Mouse (Mus musculus): ENCODE data around the gene Atp6v0c. TPM values are rescaled to one million over a fixed set of nuclear protein-coding genes. Genes with fewer than 3 reads are reported as not detected.

Gene Atp6v0c
- polyA plus RNA-seq, 1 experiment, result 432 TPM

DNA sequence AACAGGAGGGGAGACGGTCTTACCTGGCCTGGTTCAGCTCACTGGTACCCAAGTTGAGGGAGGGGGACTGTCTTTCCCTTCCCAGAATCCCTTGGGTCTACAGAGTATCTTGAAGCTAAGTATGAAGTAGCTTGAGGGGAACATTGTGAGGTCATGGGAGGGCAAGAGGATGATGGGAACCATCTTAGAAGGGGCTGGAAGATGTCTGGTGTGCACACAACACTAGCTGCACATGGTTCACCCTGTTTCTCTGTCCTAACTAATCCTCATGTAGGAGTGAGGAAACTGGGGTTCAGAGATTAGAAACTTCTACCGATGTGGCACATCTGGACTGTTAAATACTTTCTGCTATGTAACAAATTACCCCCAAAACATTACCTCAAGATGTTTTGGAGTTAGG, 18.7 kb downstream of the Atp6v0c start, which contains the start of gene Pdpk1:
Gene Pdpk1, minus strand, starts transcription at position 101 of the 400 bp plus-strand sequence.
- peak within 1 kb of the TSS; percentile 22 for H3K4me3 ChIP-seq
- H3K36me3 ChIP-seq (ENCODE audit: control insufficient read depth, insufficient read depth), result no peaks in the 10 kb centered on the region

DNA sequence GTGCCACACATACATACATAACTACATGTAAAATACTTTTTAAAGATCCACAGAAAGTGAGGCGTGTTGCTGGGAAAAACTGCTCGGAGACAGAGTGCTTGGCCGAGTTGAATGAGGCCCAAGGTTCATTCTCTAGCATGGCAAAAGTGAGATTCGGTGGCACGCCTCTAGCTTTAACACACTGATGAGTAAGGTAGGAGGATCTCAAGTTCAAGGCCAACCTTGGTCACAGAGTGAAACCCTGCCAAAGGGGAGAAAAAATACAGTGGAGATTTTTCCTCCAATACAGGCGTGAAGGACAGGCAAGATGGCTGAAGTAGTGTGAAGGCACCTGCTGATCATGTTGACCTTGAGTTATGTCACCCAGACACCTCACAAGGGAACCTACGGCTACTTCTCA, 20.1 kb downstream of the Atp6v0c start:
- Histone ChIP-seq H3K36me3 (ENCODE audit: control insufficient read depth, insufficient read depth) (no peaks in the 10 kb centered on the region), H3K27me3 (ENCODE audit: control insufficient read depth, insufficient read depth, insufficient read length) (no peaks in the 10 kb centered on the region), H3ac (ENCODE audit: control insufficient read depth, insufficient read length) (no peak overlapping the region), H3K79me2 (ENCODE audit: control insufficient read depth, insufficient read depth) (no peaks in the 10 kb centered on the region), H3K4me3 (no peak overlapping the region), H3K4me2 (ENCODE audit: low read depth) (no peak overlapping the region)
- no peak for TF ChIP-seq MAX (IDR thresholded peaks at IDR 0.05; ENCODE audit: low read depth)
- TF ChIP-seq E2F4 (IDR thresholded peaks at IDR 0.05; ENCODE audit: insufficient read depth), result no peak
- TF ChIP-seq MYOD1 (IDR thresholded peaks at IDR 0.05; ENCODE audit: control insufficient read depth in 1 of 3, insufficient read length in 2 of 3, low read depth in 2 of 3), result no peak
- TF ChIP-seq SRF (IDR thresholded peaks at IDR 0.05; ENCODE audit: control insufficient read depth, insufficient read length, low read depth), result no peak
- no peak for TF ChIP-seq TCF3 (IDR thresholded peaks at IDR 0.05; ENCODE audit: insufficient read length, low read depth)
- no peak for TF ChIP-seq REST (IDR thresholded peaks at IDR 0.05; ENCODE audit: insufficient read depth, insufficient read length)
- TF ChIP-seq USF1 (IDR thresholded peaks at IDR 0.05; ENCODE audit: low read depth), result no peak
- no peak for TF ChIP-seq POLR2AphosphoS2 (IDR thresholded peaks at IDR 0.05; ENCODE audit: insufficient read length, low read depth)
- no peak for TF ChIP-seq CEBPB (IDR thresholded peaks at IDR 0.05; ENCODE audit: insufficient read depth, poor library complexity, severe bottlenecking)
- no peak for TF ChIP-seq MYOG (IDR thresholded peaks at IDR 0.05; ENCODE audit: control insufficient read depth in 1 of 3, insufficient read depth in 1 of 3, insufficient read length in 2 of 3, low read depth in 2 of 3)
- no peak for TF ChIP-seq POLR2A (IDR thresholded peaks at IDR 0.05; ENCODE audit: insufficient read length, low read depth)
- TF ChIP-seq TCF12 (IDR thresholded peaks at IDR 0.05; ENCODE audit: insufficient read depth, poor library complexity, severe bottlenecking), result no peak

More for the DNA sequence above, 18.7 kb downstream of the Atp6v0c start, which contains the start of gene Pdpk1:
- no peak for TF ChIP-seq MYOD1 (IDR thresholded peaks at IDR 0.05; ENCODE audit: control insufficient read depth in 1 of 3, insufficient read length in 2 of 3, low read depth in 2 of 3)
- no peak for TF ChIP-seq REST (IDR thresholded peaks at IDR 0.05; ENCODE audit: insufficient read depth, insufficient read length)
- Histone ChIP-seq H3K79me2 (ENCODE audit: control insufficient read depth, insufficient read depth) (no peaks in the 10 kb centered on the region), H3ac (ENCODE audit: control insufficient read depth, insufficient read length) (no peak within 1 kb of the TSS), H3K27me3 (ENCODE audit: control insufficient read depth, insufficient read depth, insufficient read length) (no peaks in the 10 kb centered on the region), H3K4me2 (ENCODE audit: low read depth) (peak within 1 kb of the TSS; percentile 88)

DNA sequence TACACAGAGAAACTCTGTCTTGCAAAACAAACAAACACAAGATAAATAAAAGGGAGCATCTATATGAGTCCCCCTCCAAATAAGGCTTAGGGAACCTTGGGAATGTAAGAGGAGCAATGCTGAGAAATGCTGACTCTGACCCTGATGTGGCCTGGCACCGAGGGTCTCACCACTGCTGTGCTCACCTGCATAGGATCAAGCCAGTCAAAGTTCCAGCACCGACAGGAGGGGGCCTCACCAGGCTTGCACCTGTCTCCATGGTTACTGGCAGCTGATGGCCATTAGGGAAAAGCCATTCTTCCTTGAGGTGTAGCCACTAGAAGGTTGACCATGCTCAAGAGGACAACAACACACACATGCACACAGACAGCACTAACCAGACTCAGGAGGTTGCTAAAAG, 26.6 kb downstream of the Atp6v0c start:
- H3K36me3 ChIP-seq (ENCODE audit: control insufficient read depth, insufficient read depth), result no peaks in the 10 kb centered on the region
- TF ChIP-seq POLR2AphosphoS2 (IDR thresholded peaks at IDR 0.05; ENCODE audit: insufficient read length, low read depth) (no peak), TCF12 (IDR thresholded peaks at IDR 0.05; ENCODE audit: insufficient read depth, poor library complexity, severe bottlenecking) (no peak), E2F4 (IDR thresholded peaks at IDR 0.05; ENCODE audit: insufficient read depth) (no peak), REST (IDR thresholded peaks at IDR 0.05; ENCODE audit: insufficient read depth, insufficient read length) (no peak), MYOG (IDR thresholded peaks at IDR 0.05; ENCODE audit: control insufficient read depth in 1 of 3, insufficient read depth in 1 of 3, insufficient read length in 2 of 3, low read depth in 2 of 3) (no peak), USF1 (IDR thresholded peaks at IDR 0.05; ENCODE audit: low read depth) (no peak), CEBPB (IDR thresholded peaks at IDR 0.05; ENCODE audit: insufficient read depth, poor library complexity, severe bottlenecking) (no peak), MAX (IDR thresholded peaks at IDR 0.05; ENCODE audit: low read depth) (no peak), SRF (IDR thresholded peaks at IDR 0.05; ENCODE audit: control insufficient read depth, insufficient read length, low read depth) (no peak), POLR2A (IDR thresholded peaks at IDR 0.05; ENCODE audit: insufficient read length, low read depth) (no peak), TCF3 (IDR thresholded peaks at IDR 0.05; ENCODE audit: insufficient read length, low read depth) (no peak), MYOD1 (IDR thresholded peaks at IDR 0.05; ENCODE audit: control insufficient read depth in 1 of 3, insufficient read length in 2 of 3, low read depth in 2 of 3) (no peak)
- H3K4me3 ChIP-seq, result no peak overlapping the region
- no peaks in the 10 kb centered on the region for H3K27me3 ChIP-seq (ENCODE audit: control insufficient read depth, insufficient read depth, insufficient read length)
- H3ac ChIP-seq (ENCODE audit: control insufficient read depth, insufficient read length), result no peak overlapping the region
- H3K4me2 ChIP-seq (ENCODE audit: low read depth), result no peak overlapping the region
- H3K79me2 ChIP-seq (ENCODE audit: control insufficient read depth, insufficient read depth), result peaks cover 31% of the 10 kb centered on the region

DNA sequence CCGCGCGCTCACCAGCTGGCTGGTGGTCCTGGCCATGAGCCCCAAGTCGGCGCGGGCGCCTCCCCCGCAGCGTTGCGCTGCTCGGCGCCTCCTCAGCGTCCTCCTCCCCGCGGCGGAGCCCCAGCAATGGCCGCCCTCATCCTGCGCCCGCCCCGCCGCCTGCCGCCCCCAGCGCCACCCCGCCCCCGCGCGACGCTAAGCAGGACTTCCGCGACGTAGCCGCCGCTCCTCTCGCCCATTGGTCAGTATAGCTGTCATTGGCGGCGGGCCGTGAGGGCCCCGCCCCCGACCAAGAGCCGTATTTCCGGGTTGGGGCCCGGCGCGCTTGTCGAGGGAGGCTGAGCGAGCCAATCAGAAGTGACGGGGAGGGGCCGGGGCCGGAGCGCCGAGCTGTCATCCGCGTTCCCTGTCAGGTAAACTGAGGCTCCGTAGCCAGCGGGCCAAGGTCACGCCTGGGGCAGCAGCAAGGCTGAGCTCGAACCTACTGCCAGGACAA, 28.0 kb downstream of the Atp6v0c start:
- peaks cover 41% of the 10 kb centered on the region for H3K79me2 ChIP-seq (ENCODE audit: control insufficient read depth, insufficient read depth)
- no peaks in the 10 kb centered on the region for H3K36me3 ChIP-seq (ENCODE audit: control insufficient read depth, insufficient read depth)
- peak overlapping the region; percentile 99 for H3K4me2 ChIP-seq (ENCODE audit: low read depth)
- H3K27me3 ChIP-seq (ENCODE audit: control insufficient read depth, insufficient read depth, insufficient read length), result no peaks in the 10 kb centered on the region
- H3K4me3 ChIP-seq, result peak overlapping the region; percentile 57
- TF ChIP-seq USF1 (IDR thresholded peaks at IDR 0.05; ENCODE audit: low read depth) (no peak), REST (IDR thresholded peaks at IDR 0.05; ENCODE audit: insufficient read depth, insufficient read length) (no peak), MAX (IDR thresholded peaks at IDR 0.05; ENCODE audit: low read depth) (no peak), CEBPB (IDR thresholded peaks at IDR 0.05; ENCODE audit: insufficient read depth, poor library complexity, severe bottlenecking) (no peak), MYOG (IDR thresholded peaks at IDR 0.05; ENCODE audit: control insufficient read depth in 1 of 3, insufficient read depth in 1 of 3, insufficient read length in 2 of 3, low read depth in 2 of 3) (no peak), E2F4 (IDR thresholded peaks at IDR 0.05; ENCODE audit: insufficient read depth) (peak; percentile 20), TCF3 (IDR thresholded peaks at IDR 0.05; ENCODE audit: insufficient read length, low read depth) (no peak), SRF (IDR thresholded peaks at IDR 0.05; ENCODE audit: control insufficient read depth, insufficient read length, low read depth) (peak; percentile 24), MYOD1 (IDR thresholded peaks at IDR 0.05; ENCODE audit: control insufficient read depth in 1 of 3, insufficient read length in 2 of 3, low read depth in 2 of 3) (peak in 1 of 3 experiments; percentile 15), POLR2AphosphoS2 (IDR thresholded peaks at IDR 0.05; ENCODE audit: insufficient read length, low read depth) (peak; percentile 74), TCF12 (IDR thresholded peaks at IDR 0.05; ENCODE audit: insufficient read depth, poor library complexity, severe bottlenecking) (no peak), POLR2A (IDR thresholded peaks at IDR 0.05; ENCODE audit: insufficient read length, low read depth) (peak; percentile 76)
- H3ac ChIP-seq (ENCODE audit: control insufficient read depth, insufficient read length), result peak overlapping the region; percentile 53

Measured in myocyte (in vitro differentiated cells).